Mouse (Mus musculus) CH12.LX (cell line): ENCODE measurements at regions not wholly inside any gene's neighbourhood (a gene's known extent, or its start where the extent isn't known, plus 50 kb on each side); places are given as distances from the start of the nearest gene placed in this dataset.

Experiments used
- DNase-seq: peaks from one replicate; pipeline ENCODE4 v3.0.0-alpha.2; 2013; ENCODE audit errors: extremely low read depth
- H3K27ac ChIP-seq: 2 replicates; pipeline ENCODE4 v1.5.1; 2012; ENCODE audit warnings: low read depth, mild to moderate bottlenecking, control low read depth, moderate library complexity; ENCODE audit not compliant: insufficient read depth
- H3K27me3 ChIP-seq: replicated peaks from 2 replicates; pipeline ENCODE3; 2012; ENCODE audit warnings: inconsistent platforms
- H3K36me3 ChIP-seq, 2 experiments: replicated peaks in 1 of 2; 2 replicates each; pipeline versions ENCODE3 to v1.6.1; 2012; ENCODE audit warnings: inconsistent platforms in 1 of 2, low read length in 1 of 2, mild to moderate bottlenecking in 1 of 2, mixed read lengths in 1 of 2, moderate library complexity in 1 of 2; ENCODE audit not compliant: control insufficient read depth in 1 of 2, insufficient read depth in 1 of 2
- H3K4me1 ChIP-seq, 2 experiments: 2 replicates each; pipeline ENCODE4 v1.6.1; 2012; ENCODE audit warnings: inconsistent platforms in 1 of 2, moderate library complexity in 1 of 2; ENCODE audit not compliant: insufficient read depth in 2 of 2, control insufficient read depth in 1 of 2
- H3K4me2 ChIP-seq: 2 replicates; pipeline ENCODE4 v1.6.1; 2012; ENCODE audit warnings: low read depth, mild to moderate bottlenecking, control low read depth; ENCODE audit not compliant: poor library complexity, insufficient read depth, severe bottlenecking
- H3K4me3 ChIP-seq, 3 experiments: fragments of 150-350 bp in 1 of 3; sonication (generic) in 1 of 3; replicated peaks in 1 of 3; 2 replicates each; pipeline versions ENCODE3 to v1.5.1; 2011 to 2012; ENCODE audit warnings: low read depth in 2 of 3, low read length in 2 of 3, mild to moderate bottlenecking in 2 of 3, moderate library complexity in 2 of 3, control low read depth in 1 of 3, improper control_type of control experiment in 1 of 3, inconsistent platforms in 1 of 3, mixed read lengths in 1 of 3; ENCODE audit not compliant: poor library complexity in 1 of 3
- H3K79me2 ChIP-seq: replicated peaks from 2 replicates; pipeline ENCODE4 v1.6.1; 2012; ENCODE audit warnings: mild to moderate bottlenecking, moderate library complexity; ENCODE audit not compliant: control insufficient read depth, poor library complexity, insufficient read depth, severe bottlenecking; ENCODE audit errors: extremely low read depth
- H3K9ac ChIP-seq: 2 replicates; pipeline ENCODE4 v1.6.1; 2012; ENCODE audit warnings: low read depth, mild to moderate bottlenecking, control low read depth, moderate library complexity; ENCODE audit not compliant: insufficient read depth
- H3K9me3 ChIP-seq: replicated peaks from 2 replicates; pipeline ENCODE3; 2012; ENCODE audit warnings: low read length, inconsistent platforms, mixed read lengths
- CHD1 ChIP-seq: IDR thresholded peaks from 2 replicates; pipeline ENCODE4 v1.6.1; 2012; ENCODE audit warnings: low read depth, low read length, improper control_type of control experiment, inconsistent platforms
- CHD2 ChIP-seq: IDR thresholded peaks from 2 replicates; pipeline ENCODE4 v1.6.1; 2011; ENCODE audit warnings: low read length, improper control_type of control experiment
- CTCF ChIP-seq, 2 experiments: IDR thresholded peaks in 1 of 2; conservative IDR thresholded peaks in 1 of 2; 2 replicates each; pipeline ENCODE4 v1.5.1; 2011 to 2012; ENCODE audit warnings: low read depth in 2 of 2, low read length in 2 of 2, improper control_type of control experiment in 1 of 2, inconsistent platforms in 1 of 2, mild to moderate bottlenecking in 1 of 2, moderate library complexity in 1 of 2
- E2F4 ChIP-seq: IDR thresholded peaks from 2 replicates; pipeline ENCODE4 v1.6.1; 2011; ENCODE audit warnings: low read depth, low read length, improper control_type of control experiment; ENCODE audit not compliant: insufficient replicate concordance
- ETS1 ChIP-seq: conservative IDR thresholded peaks from 2 replicates; pipeline ENCODE4 v1.6.1; 2012; ENCODE audit warnings: low read depth, mild to moderate bottlenecking, inconsistent platforms, low read length, improper control_type of control experiment, moderate library complexity
- GABPA ChIP-seq: IDR thresholded peaks from 2 replicates; pipeline ENCODE4 v1.6.1; 2012; ENCODE audit warnings: low read depth, low read length, improper control_type of control experiment, inconsistent platforms; ENCODE audit not compliant: insufficient replicate concordance
- MAFK ChIP-seq: IDR thresholded peaks from 2 replicates; pipeline ENCODE4 v1.6.1; 2011; ENCODE audit warnings: low read length, improper control_type of control experiment; ENCODE audit not compliant: insufficient replicate concordance
- MEF2A ChIP-seq: IDR thresholded peaks from 2 replicates; pipeline ENCODE4 v1.6.1; 2014; ENCODE audit warnings: low read depth, mild to moderate bottlenecking, inconsistent platforms, low read length, improper control_type of control experiment, borderline replicate concordance
- NELFE ChIP-seq: IDR thresholded peaks from 2 replicates; pipeline ENCODE4 v1.6.1; 2011; ENCODE audit warnings: low read depth, low read length, improper control_type of control experiment
- POLR2A ChIP-seq: IDR thresholded peaks from 2 replicates; pipeline ENCODE4 v1.6.1; 2011; ENCODE audit warnings: low read depth, mild to moderate bottlenecking, improper control_type of control experiment, low read length
- POLR2AphosphoS2 ChIP-seq: IDR thresholded peaks from 2 replicates; pipeline ENCODE4 v1.6.1; 2011; ENCODE audit warnings: low read depth, low read length, improper control_type of control experiment
- RCOR1 ChIP-seq: conservative IDR thresholded peaks from 2 replicates; pipeline ENCODE4 v1.6.1; 2012; ENCODE audit warnings: low read depth, mild to moderate bottlenecking, inconsistent platforms, low read length, improper control_type of control experiment
- SMC3 ChIP-seq: IDR thresholded peaks from 2 replicates; pipeline ENCODE4 v1.6.1; 2011; ENCODE audit warnings: low read depth, low read length, improper control_type of control experiment
- ZMIZ1 ChIP-seq: IDR thresholded peaks from 2 replicates; pipeline ENCODE4 v1.6.1; 2012; ENCODE audit warnings: low read depth, mild to moderate bottlenecking, inconsistent platforms, low read length, improper control_type of control experiment
- dilution Hi-C: fragments of 300-500 bp; cut with MboI; formaldehyde crosslinking; loops from 2 replicates; pipeline ENCODE4 v1.14.3; 2020; ENCODE audit warnings: low sequenced_read_pairs; ENCODE audit not compliant: extremely low pct_unique_long_range_greater_than_20kb, extremely low pct_ligation_motif_present
- in situ Hi-C: fragments of 300-500 bp; cut with MboI; formaldehyde crosslinking; loops from 3 replicates; pipeline ENCODE4 v1.14.3; 2019; ENCODE audit warnings: low sequenced_read_pairs, low pct_ligation_motif_present, low pct_unique_long_range_greater_than_20kb, mixed read lengths

- no peaks in the 10 kb centered on the region for H3K36me3 ChIP-seq
- H3K9ac ChIP-seq = no peak overlapping the region
- no peaks in the 10 kb centered on the region for H3K4me1 ChIP-seq
- H3K79me2 ChIP-seq = no peaks in the 10 kb centered on the region
- dilution Hi-C loops = no loop called here
- H3K9me3 ChIP-seq = no peaks in the 10 kb centered on the region
- no peak overlapping the region for H3K27ac ChIP-seq
- no peak for DNase-seq
- no peaks in the 10 kb centered on the region for H3K27me3 ChIP-seq
- H3K4me2 ChIP-seq = no peak overlapping the region
- in situ Hi-C loops = no loop called here
- no peak overlapping the region for H3K4me3 ChIP-seq
- TF ChIP-seq CTCF (conservative IDR thresholded peaks at IDR 0.05 in 1 of 2, IDR thresholded peaks at IDR 0.05 in 1 of 2; ENCODE audit: low read depth in 2 of 2, low read length in 2 of 2) = no peak
- TF ChIP-seq SMC3 = no peak
- TF ChIP-seq MAFK = no peak
- no peak for TF ChIP-seq E2F4
- no peak for TF ChIP-seq CHD1
- TF ChIP-seq MEF2A = no peak
Observed at GRCm38 (mm10) chr9:31529021-31529420, 64.8 kb upstream of the Tmem45b start.

- Histone ChIP-seq H3K9ac (no peak overlapping the region), H3K36me3 (no peaks in the 10 kb centered on the region), H3K27me3 (no peaks in the 10 kb centered on the region), H3K4me3 (no peak overlapping the region), H3K4me1 (no peaks in the 10 kb centered on the region), H3K4me2 (no peak overlapping the region), H3K27ac (no peak overlapping the region), H3K9me3 (no peaks in the 10 kb centered on the region), H3K79me2 (no peaks in the 10 kb centered on the region)
- TF ChIP-seq NELFE (no peak), POLR2A (no peak), MAFK (no peak), ETS1 (no peak), ZMIZ1 (no peak), POLR2AphosphoS2 (no peak), GABPA (no peak), CHD1 (no peak), RCOR1 (no peak), CHD2 (no peak)
- dilution Hi-C loops (no loop called here), in situ Hi-C loops (no loop called here)
- DNase-seq = no peak
Observed at GRCm38 (mm10) chr9:31527216-31527615, 63.0 kb upstream of the Tmem45b start.
